Mouse (Mus musculus): Measurements from ENCODE around the gene Mrpl24. TPM values are rescaled to one million over a fixed set of nuclear protein-coding genes. Genes with fewer than 3 reads are reported as not detected.

Gene Mrpl24
- total RNA-seq, 2 experiments from 2014 or later: 106 to 135 TPM

Other genes with a start within 250 kb of the Mrpl24 start
- not detected in 2 replicates for gene Lrrc71, start 170.9 kb upstream of the Mrpl24 start, total RNA-seq (2015)
- 0.04 TPM in 1 of 2 replicates, not detected in the other for gene Lrrc71, start 170.9 kb upstream of the Mrpl24 start, total RNA-seq (2017)
- not detected in 2 replicates for gene Ntrk1, start 124.3 kb upstream of the Mrpl24 start, total RNA-seq (2015)
- not detected in 2 replicates for gene Ntrk1, start 124.3 kb upstream of the Mrpl24 start, total RNA-seq (2017)
- not detected in 2 replicates for gene Insrr, start 122.6 kb upstream of the Mrpl24 start, total RNA-seq (2015)
- not detected in 2 replicates for gene Insrr, start 122.6 kb upstream of the Mrpl24 start, total RNA-seq (2017)
- gene Pear1, start 95.2 kb upstream of the Mrpl24 start, total RNA-seq (2015): 1.9 and 4.8 TPM in 2 replicates
- 0.77 and 2.6 TPM in 2 replicates for gene Pear1, start 95.2 kb upstream of the Mrpl24 start, total RNA-seq (2017)
- 1.9 and 2.7 TPM in 2 replicates for gene Sh2d2a, start 72.8 kb upstream of the Mrpl24 start, total RNA-seq (2015)
- 0.70 and 1.4 TPM in 2 replicates for gene Sh2d2a, start 72.8 kb upstream of the Mrpl24 start, total RNA-seq (2017)
- 16.8 and 18.9 TPM in 2 replicates for gene Prcc, start 33.9 kb upstream of the Mrpl24 start, total RNA-seq (2015)
- 18.5 and 22.2 TPM in 2 replicates for gene Prcc, start 33.9 kb upstream of the Mrpl24 start, total RNA-seq (2017)
- gene Hdgf, start 13.2 kb upstream of the Mrpl24 start, total RNA-seq (2015): 131 and 154 TPM in 2 replicates
- gene Hdgf, start 13.2 kb upstream of the Mrpl24 start, total RNA-seq (2017): 217 and 229 TPM in 2 replicates
- 27.5 and 28.8 TPM in 2 replicates for gene Isg20l2, start 10.8 kb downstream of the Mrpl24 start, total RNA-seq (2015)
- gene Isg20l2, start 10.8 kb downstream of the Mrpl24 start, total RNA-seq (2017): 25.0 and 26.3 TPM in 2 replicates
- 7.2 and 7.8 TPM in 2 replicates for gene Rrnad1, start 11.2 kb downstream of the Mrpl24 start, total RNA-seq (2015)
- gene Rrnad1, start 11.2 kb downstream of the Mrpl24 start, total RNA-seq (2017): 8.7 and 10.2 TPM in 2 replicates
- 1.3 TPM in 1 of 2 replicates, not detected in the other for gene Crabp2, start 29.2 kb downstream of the Mrpl24 start, total RNA-seq (2015)
- gene Crabp2, start 29.2 kb downstream of the Mrpl24 start, total RNA-seq (2017): not detected in 2 replicates
- gene Nes, start 51.6 kb downstream of the Mrpl24 start, total RNA-seq (2015): not detected in 2 replicates
- gene Nes, start 51.6 kb downstream of the Mrpl24 start, total RNA-seq (2017): not detected in 2 replicates
- gene Bcan, start 80.7 kb downstream of the Mrpl24 start, total RNA-seq (2015): not detected in 2 replicates
- gene Bcan, start 80.7 kb downstream of the Mrpl24 start, total RNA-seq (2017): not detected in 2 replicates
- gene Hapln2, start 108.1 kb downstream of the Mrpl24 start, total RNA-seq (2015): not detected in 2 replicates
- not detected in 2 replicates for gene Hapln2, start 108.1 kb downstream of the Mrpl24 start, total RNA-seq (2017)
- 7.3 TPM in 2 replicates for gene Gpatch4, start 123.6 kb downstream of the Mrpl24 start, total RNA-seq (2015)
- gene Gpatch4, start 123.6 kb downstream of the Mrpl24 start, total RNA-seq (2017): 9.5 and 10.1 TPM in 2 replicates
- 48.2 and 56.4 TPM in 2 replicates for gene Naxe, start 139.0 kb downstream of the Mrpl24 start, total RNA-seq (2015)
- gene Naxe, start 139.0 kb downstream of the Mrpl24 start, total RNA-seq (2017): 17.8 and 29.3 TPM in 2 replicates
- gene Ttc24, start 158.8 kb downstream of the Mrpl24 start, total RNA-seq (2015): not detected in 2 replicates
- not detected in 2 replicates for gene Ttc24, start 158.8 kb downstream of the Mrpl24 start, total RNA-seq (2017)
- 13.5 and 16.3 TPM in 2 replicates for gene Iqgap3, start 162.5 kb downstream of the Mrpl24 start, total RNA-seq (2015)
- gene Iqgap3, start 162.5 kb downstream of the Mrpl24 start, total RNA-seq (2017): 26.3 and 27.8 TPM in 2 replicates
- 73.3 and 77.4 TPM in 2 replicates for gene Mef2d, start 222.9 kb downstream of the Mrpl24 start, total RNA-seq (2015)
- gene Mef2d, start 222.9 kb downstream of the Mrpl24 start, total RNA-seq (2017): 29.2 and 42.0 TPM in 2 replicates

Measured in megakaryocyte, adult 5-6 weeks (primary cell).